Mouse (Mus musculus) mesoderm, embryonic 11.5 days (tissue): ENCODE results near the gene Ube2d1.
A peak's percentile ranks its signal among the peaks of the same experiment; 100 is the strongest.

Experiments used
- DNase-seq: peaks from one replicate; pipeline ENCODE4 v3.0.0-alpha.2; 2012; ENCODE audit warnings: low read depth, low spot score

The Ube2d1 gene

DNA sequence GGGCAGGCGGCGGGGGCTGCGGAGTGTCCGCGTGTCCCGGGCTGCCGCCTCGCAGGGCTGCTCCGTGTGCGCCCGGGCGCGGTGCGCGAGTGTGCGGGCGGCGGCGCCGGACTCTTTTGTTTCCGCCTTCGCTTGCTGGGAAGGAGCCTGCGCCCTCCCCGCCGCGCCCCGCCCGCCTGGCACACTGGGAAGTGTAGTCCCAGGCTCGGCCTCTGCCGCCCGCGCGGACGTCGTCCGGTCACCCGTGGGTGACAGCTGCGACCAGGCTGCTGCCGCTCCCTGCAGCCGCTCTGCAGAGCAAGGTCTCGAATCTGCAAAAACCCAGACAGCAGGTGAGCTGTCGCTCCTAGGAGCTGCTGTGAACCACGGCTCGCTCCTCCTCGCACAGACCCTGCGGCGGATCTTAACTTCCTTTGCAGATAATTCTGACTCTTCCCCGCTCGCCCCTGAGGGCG is at the start of gene Ube2d1:
TSS of gene Ube2d1 (minus strand) at position 137 of the 455 bp plus-strand sequence.
- peak; percentile 82 for DNase-seq

DNA sequence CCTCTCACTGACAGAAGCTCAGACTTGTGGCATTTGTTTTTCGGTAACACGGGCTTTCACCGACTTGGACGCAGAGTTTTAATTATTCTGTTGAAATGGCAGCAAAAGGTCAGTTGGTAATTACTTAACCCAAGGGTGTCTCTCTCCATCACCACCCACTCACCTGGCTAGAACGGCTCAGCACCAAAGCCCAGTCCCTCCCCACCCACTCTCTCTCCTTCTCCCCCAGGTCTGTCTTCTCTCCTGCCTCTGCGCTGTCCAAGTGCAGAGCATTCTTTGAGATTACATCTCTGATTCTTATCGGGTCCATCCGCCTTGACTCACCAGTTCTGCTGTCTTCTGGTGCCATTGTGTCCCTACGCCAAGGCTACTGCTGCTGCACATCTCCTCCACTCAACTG is 47.8 kb upstream of the Ube2d1 start:
- no peak for DNase-seq

DNA sequence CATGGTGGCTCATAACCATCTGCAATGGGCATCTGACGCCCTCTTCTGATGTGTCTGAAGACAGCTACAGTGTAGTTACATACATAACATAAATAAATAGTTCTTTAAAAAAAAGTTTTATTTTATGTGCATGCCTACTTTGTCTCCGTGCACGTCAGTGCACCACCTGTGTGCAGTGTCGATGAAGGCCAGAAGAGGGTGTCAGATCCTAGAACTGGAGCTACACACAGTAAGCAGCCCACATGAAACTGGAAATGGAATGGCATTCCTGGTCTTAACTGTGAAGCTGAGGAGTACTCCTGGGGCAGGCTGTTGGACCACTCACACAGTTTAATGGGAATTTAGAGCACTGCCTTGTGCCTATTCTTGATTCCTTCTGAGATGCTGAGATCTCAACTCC is 47.3 kb upstream of the Ube2d1 start:
- DNase-seq = no peak

DNA sequence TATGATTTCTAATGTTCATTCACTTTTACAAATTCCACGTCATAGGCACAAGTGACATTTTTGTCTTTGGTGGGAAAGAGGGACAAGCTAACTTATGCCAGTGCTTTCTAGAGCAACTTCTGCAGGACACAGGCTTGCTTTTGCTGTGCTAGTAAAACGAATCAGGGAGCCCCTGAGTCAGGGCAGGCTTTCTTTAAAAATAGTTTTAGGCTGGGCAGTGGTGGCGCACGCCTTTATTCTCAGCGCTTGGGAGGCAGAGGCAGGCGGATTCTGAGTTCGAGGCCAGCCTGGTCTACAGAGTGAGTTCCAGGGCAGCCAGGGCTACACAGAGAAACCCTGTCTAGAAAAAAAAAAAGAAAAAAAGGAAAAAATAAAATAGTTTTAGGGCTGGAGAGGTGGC is 46.8 kb upstream of the Ube2d1 start:
- DNase-seq = no peak

- no peak for DNase-seq
Observed at GRCm38 (mm10) chr10:71330070-71330469, 45.0 kb upstream of the Ube2d1 start.

DNA sequence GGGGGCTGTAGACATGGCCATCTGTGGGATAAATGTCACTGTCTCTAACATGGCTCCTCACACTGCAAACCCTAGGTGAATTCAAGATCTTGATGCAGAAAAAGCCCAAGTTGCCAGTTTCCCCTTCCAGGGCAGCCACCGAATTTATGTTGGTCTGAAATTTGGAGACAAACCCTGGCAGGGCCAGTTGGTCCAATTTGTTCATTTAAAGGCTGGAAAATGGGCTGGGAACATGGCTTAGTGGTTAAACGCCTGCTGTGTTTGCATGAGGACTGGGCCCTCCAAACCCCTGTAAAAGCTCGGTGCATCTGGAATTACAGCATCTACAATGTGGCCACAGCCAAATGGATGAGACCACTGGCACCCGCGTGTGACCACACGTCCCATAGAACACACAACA is 44.2 kb upstream of the Ube2d1 start:
- DNase-seq = no peak

- no peak for DNase-seq
Observed at GRCm38 (mm10) chr10:71328870-71329269, 43.8 kb upstream of the Ube2d1 start.

- no peak for DNase-seq
Observed at GRCm38 (mm10) chr10:71328382-71328781, 43.3 kb upstream of the Ube2d1 start.

GRCm38 (mm10) chr10:71327386-71327785 is 42.3 kb upstream of the Ube2d1 start:
- no peak for DNase-seq

DNA sequence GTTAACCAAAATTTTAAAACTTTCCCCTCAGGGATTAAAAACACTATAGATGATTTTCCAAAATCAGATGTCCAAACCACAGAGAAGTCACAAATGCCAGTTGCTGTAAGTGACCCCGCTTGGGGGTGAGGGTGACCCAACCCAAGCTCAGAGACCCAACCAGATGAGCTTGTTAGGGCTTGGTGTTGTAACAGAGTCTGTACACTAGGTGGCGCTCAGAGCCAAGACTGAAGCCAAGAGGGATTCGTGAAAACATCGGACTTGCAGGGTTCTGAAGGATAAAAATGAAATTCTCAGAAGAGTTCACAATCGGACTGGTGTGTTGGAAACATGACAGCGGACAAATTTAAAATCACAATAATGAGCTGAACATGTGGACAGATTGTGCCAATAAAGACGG is 41.7 kb upstream of the Ube2d1 start:
- peak; percentile 83 for DNase-seq

DNA sequence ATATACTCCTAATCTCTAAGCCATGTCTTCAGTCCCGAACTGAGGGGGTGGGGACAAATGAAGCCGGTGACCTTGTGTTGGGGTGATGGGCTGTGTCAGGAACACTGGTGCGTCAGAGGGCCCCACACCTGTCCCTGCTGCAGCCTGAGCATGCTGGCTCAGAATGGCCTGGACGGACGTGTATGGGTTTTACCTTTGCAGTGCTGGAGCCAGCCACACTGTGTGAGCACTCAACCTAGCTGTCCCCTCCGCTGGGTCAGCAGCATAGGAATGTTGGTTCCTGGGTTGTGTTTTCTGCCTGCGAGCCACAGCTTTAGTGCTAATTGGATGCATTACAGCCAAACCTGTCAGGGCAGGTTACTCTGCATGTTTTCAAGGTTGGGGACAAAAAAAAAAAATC is 41.1 kb upstream of the Ube2d1 start:
- DNase-seq = no peak

DNA sequence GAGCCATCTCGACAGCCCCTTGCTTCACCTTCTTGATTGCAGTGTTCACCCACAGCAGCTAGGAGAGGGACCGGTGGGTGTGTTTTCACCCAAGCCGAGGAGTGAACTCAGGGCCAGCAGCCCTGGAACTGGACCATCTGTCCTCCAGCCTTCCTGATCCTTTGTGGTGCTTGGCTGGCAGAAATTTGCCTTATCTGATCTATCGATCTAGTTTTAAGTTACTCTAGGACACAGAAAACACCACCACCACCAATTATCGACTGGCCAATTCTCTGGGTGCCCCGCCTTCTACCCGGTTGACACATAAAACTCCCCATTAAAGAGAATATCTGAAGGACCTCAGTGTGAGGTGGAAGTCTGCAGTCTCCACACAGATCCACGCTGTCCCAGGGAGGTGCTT is 38.6 kb upstream of the Ube2d1 start:
- DNase-seq = no peak

GRCm38 (mm10) chr10:71316497-71316896 is 31.4 kb upstream of the Ube2d1 start:
- DNase-seq = no peak

GRCm38 (mm10) chr10:71316056-71316455 is 31.0 kb upstream of the Ube2d1 start:
- DNase-seq = no peak

GRCm38 (mm10) chr10:71314596-71314995 is 29.5 kb upstream of the Ube2d1 start:
- DNase-seq = no peak

- no peak for DNase-seq
Observed at GRCm38 (mm10) chr10:71310288-71310687, 25.2 kb upstream of the Ube2d1 start.

- no peak for DNase-seq
Observed at GRCm38 (mm10) chr10:71308199-71308598, 23.1 kb upstream of the Ube2d1 start.

DNA sequence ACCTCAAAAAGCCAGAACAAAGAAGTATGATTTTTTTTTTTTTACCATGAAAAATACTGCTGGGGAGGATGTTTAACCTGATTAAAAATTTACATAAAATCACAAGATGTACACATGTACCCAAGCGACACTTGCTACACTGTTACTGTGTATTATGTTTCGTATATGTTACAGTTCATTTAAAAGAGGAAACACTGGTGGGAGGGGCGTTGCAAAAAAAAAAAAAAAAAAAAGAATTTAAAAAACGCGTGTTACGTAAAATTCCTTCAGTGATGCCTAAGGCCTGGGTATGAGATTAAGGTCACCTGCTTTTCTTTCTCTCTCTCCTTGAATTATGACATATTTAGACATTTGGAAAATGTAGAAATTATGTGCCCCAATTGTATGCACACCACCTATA is 21.7 kb upstream of the Ube2d1 start:
- no peak for DNase-seq

DNA sequence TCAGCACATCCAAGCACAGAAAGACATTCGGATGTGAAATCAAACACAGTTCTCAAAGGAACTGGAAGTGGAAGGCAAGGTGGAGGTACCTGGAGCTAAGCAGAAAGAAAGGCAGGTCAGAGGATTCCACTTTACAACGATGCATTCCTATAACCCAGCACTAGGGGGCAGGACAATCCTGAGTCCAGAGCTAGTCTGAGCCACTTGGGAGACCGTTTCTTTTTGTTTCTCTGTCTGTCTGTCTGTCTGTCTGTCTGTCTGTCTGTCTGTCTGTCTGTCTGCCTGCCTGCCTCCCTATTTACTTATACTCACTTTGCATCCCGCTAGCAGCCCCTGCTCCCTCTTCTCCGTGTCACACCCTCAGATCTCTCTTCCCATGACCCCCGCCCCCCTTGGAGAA is 21.1 kb upstream of the Ube2d1 start:
- DNase-seq = peak; percentile 66

DNA sequence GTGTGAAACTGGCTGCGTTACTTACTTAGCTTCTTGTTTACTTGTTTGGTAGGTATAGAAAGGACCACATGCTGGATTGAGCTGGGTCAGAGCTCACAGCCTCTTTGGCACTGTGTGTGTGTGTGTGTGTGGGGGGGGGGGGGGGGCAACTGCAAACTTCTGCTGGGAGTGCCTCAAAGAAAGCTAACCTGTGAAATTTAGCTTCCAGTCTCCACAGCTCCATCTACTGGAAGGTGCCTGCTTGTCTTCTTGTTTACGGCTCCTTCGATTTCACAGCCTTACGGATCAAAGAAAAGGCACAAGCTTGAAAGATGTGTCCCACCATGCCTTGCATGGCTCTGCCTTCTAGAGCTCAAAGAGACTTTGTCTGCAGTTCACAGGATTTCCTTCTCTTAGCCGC is 17.4 kb upstream of the Ube2d1 start:
- no peak for DNase-seq

- no peak for DNase-seq
Observed at GRCm38 (mm10) chr10:71300161-71300560, 15.1 kb upstream of the Ube2d1 start.

DNA sequence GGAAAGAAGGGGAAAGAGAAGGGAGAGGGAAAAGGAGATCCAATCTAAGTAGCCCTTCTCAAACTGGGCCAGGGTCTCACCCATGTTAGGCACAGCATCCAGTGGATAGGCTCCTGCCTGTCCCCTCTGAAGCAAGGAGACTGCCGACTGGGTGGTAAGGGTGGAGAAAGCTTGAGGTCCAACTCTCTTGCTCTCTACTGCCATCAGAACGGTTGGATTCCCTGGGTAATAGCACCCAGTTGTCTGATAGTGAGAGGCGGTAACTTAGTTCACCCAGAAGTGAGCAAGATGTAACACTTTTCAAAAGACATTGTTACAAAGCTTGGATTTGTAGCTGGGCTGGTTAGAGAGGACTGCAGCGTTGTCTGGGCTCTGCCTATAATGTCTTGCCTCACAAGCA is 8.2 kb upstream of the Ube2d1 start:
- DNase-seq = no peak

- peak; percentile 53 for DNase-seq
Observed at GRCm38 (mm10) chr10:71292254-71292653, 7.2 kb upstream of the Ube2d1 start.

- no peak for DNase-seq
Observed at GRCm38 (mm10) chr10:71291801-71292200, 6.7 kb upstream of the Ube2d1 start.
